Mouse (Mus musculus) midbrain, embryonic 16.5 days (tissue): ENCODE data around the gene Lap3. TPM values are rescaled to one million over a fixed set of nuclear protein-coding genes. Genes with fewer than 3 reads are reported as not detected.
A peak's percentile ranks its signal among the peaks of the same experiment; 100 is the strongest.

ENCODE experiments used
- ATAC-seq: fragments of 200-750 bp; cut with Nextera tagmentation; 2 replicates; pipeline ENCODE4 v1.8.0; 2017; ENCODE audit warnings: moderate TSS enrichment
- H3K27ac ChIP-seq: fragments of 300-500 bp; sonication (generic); 2 replicates; pipeline ENCODE4 v1.5.1; 2014; ENCODE audit warnings: mild to moderate bottlenecking, low read length, mixed read lengths
- H3K27me3 ChIP-seq: fragments of 300-500 bp; sonication (generic); 2 replicates; pipeline ENCODE4 v1.6.1; 2014; ENCODE audit warnings: low read depth, low read length, mixed read lengths; ENCODE audit not compliant: control insufficient read depth, insufficient read depth
- H3K36me3 ChIP-seq: fragments of 300-500 bp; sonication (generic); 2 replicates; pipeline ENCODE4 v1.6.1; 2014; ENCODE audit warnings: mild to moderate bottlenecking, low read length, moderate library complexity, mixed read lengths; ENCODE audit not compliant: control insufficient read depth, insufficient read depth
- H3K4me1 ChIP-seq: fragments of 300-500 bp; sonication (generic); 2 replicates; pipeline ENCODE4 v1.6.1; 2014; ENCODE audit warnings: mild to moderate bottlenecking, low read length, mixed read lengths; ENCODE audit not compliant: control insufficient read depth, insufficient read depth
- H3K4me2 ChIP-seq: fragments of 300-500 bp; sonication (generic); 2 replicates; pipeline ENCODE4 v1.6.1; 2014; ENCODE audit warnings: mild to moderate bottlenecking, low read length, mixed read lengths
- H3K4me3 ChIP-seq: fragments of 300-500 bp; sonication (generic); 2 replicates; pipeline ENCODE4 v1.5.1; 2014; ENCODE audit warnings: low read depth, mild to moderate bottlenecking, low read length, moderate library complexity, mixed read lengths
- H3K9ac ChIP-seq: fragments of 300-500 bp; sonication (generic); 2 replicates; pipeline ENCODE4 v1.6.1; 2014; ENCODE audit warnings: low read depth, low read length, mixed read lengths
- H3K9me3 ChIP-seq: fragments of 300-500 bp; sonication (generic); replicated peaks from 2 replicates; pipeline ENCODE4 v1.6.1; 2014; ENCODE audit warnings: mild to moderate bottlenecking, low read length, mixed read lengths; ENCODE audit not compliant: control insufficient read depth, poor library complexity, severe bottlenecking
- WGBS: fragments of 180-500 bp; shearing (Covaris S2); extraction: QIAGEN DNeasy Blood & Tissue Kit; methylation state at CpG from one replicate; pipeline ENCODE4 v1.1.7; 2014; 5-methylcytosine and 5-hydroxymethylcytosine counted together
- polyA plus RNA-seq: library from polyadenylated mRNA; unstranded; fragments of >200 nt; fragmentation: Nextera tagmentation; extraction: Ambion mirVana; gene quantifications from 2 replicates; pipeline ENCODE4 v1.2.1, GENCODE M21; 2015

Lap3 gene
- polyA plus RNA-seq = 28.8 and 31.6 TPM in 2 replicates

DNA sequence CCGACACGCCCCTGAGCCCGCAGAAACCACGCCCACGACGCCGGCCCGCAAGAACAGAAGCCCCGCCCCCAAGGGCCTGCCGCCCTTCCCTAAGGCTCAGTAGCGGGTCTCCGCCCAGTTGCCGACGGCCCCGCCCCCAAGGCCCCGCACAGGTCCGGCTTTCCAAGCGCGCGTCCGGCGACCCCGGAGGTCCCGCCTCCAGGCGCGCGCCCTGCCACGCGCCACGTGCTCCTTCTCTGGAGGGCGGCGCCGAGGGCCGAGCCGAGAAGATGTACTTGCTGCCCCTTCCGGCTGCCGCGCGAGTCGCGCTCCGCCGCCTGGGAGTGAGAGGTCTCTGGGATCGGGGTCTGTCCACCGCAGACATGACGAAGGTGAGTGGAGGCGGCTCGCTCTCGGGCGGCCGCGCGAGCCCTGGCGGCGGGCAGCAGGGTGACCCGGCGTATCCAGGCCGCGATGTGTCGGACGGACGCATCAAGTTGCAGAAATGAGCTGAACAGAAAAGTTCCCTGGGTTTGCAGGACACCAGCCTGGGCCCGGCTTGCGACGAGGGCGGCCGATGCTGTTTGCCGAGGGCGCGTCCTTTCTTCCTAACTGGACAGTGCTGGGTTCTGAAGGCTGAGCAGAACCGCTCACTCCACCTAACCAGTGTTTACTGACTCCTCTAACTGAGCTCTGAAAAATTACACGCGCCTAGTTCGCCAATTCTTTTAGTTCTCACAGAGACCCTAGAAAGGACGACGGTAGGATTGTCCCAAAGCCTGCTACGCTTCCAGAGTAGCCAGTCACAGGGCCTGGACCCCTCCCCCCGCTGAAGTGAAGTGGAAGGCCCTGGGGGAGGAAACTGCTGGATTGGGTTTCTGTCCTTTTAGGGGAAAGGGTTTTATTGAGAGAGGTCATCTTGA, at the start of gene Lap3:
TSS of gene Lap3 (plus strand) at position 184 of the 902 bp plus-strand sequence.
- no peaks in the 10 kb centered on the region for H3K27me3 ChIP-seq
- ATAC-seq = peak; percentile 95
- peak within 1 kb of the TSS; percentile 84 for H3K4me2 ChIP-seq
- H3K9ac ChIP-seq = peak within 1 kb of the TSS; percentile 76
- H3K4me1 ChIP-seq = peaks cover 9% of the 10 kb centered on the region
- no peaks in the 10 kb centered on the region for H3K36me3 ChIP-seq
- H3K9me3 ChIP-seq = no peaks in the 10 kb centered on the region
- peak within 1 kb of the TSS; percentile 60 for H3K27ac ChIP-seq
- under 1% methylated on average over 76 of the region's 78 CpGs for WGBS
- peak within 1 kb of the TSS; percentile 80 for H3K4me3 ChIP-seq

- H3K27me3 ChIP-seq = no peaks in the 10 kb centered on the region
- H3K36me3 ChIP-seq = peaks cover 7% of the 10 kb centered on the region; the same call in 1 of the 2 replicates
- 94% methylated on average over 8 of the region's 8 CpGs for WGBS
- no peak overlapping the region for H3K27ac ChIP-seq
- no peak overlapping the region for H3K9ac ChIP-seq
- ATAC-seq = no peak
- no peaks in the 10 kb centered on the region for H3K9me3 ChIP-seq
- peaks cover 14% of the 10 kb centered on the region for H3K4me1 ChIP-seq
- H3K4me2 ChIP-seq = no peak overlapping the region
- H3K4me3 ChIP-seq = no peak overlapping the region
Observed at GRCm38 (mm10) chr5:45444130-45444832, 48.9 kb upstream of the Lap3 start.

DNA sequence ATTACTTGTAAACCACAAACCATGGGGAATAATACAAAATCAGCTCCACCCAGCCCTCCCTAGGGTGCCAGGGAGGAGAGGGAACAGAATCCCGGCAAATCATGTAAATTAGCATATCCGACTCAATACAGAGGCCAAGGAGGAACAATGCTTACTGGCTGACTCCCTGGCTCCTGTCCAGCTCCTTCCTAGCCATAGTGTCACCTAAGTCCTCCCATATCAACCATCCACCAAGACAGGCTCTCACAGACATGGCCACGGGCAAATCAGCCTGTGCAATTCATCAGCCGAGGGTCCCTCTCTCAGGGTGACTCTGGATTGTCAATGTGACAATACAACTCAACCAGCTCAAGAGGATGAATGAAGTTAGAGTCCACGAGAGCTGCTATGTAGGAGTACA, 44.5 kb upstream of the Lap3 start:
- Histone ChIP-seq H3K9ac (peak overlapping the region; percentile 75), H3K27ac (no peak overlapping the region), H3K27me3 (no peaks in the 10 kb centered on the region), H3K4me3 (peak overlapping the region; percentile 78; the same call in 1 of the 2 replicates), H3K4me2 (peak overlapping the region; percentile 97), H3K9me3 (no peaks in the 10 kb centered on the region), H3K36me3 (no peaks in the 10 kb centered on the region), H3K4me1 (peaks cover 15% of the 10 kb centered on the region)
- WGBS = 18% methylated on average over 5 of the region's 5 CpGs
- no peak for ATAC-seq

DNA sequence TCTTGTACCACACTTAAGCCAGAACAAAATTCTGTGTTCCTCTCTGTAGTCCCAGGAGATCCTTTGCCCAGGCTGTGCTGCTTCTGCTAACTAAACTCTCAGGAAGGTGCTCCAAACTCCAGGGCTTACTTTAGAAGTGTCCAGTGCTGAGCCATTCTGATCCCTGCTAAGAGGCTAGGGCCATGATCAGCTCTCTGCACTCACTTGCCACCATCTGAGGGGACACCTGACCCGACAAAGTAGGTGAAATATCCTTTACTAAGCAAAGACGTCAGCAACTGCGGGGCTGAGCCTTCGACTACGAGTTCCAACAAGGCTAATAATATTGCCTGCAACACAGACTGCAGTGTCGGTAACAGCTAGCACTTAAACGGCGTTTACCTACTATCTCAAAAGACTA, 44.0 kb upstream of the Lap3 start:
- Histone ChIP-seq H3K4me3 (peak overlapping the region; percentile 78), H3K9me3 (no peaks in the 10 kb centered on the region), H3K4me1 (peaks cover 15% of the 10 kb centered on the region), H3K9ac (peak overlapping the region; percentile 75), H3K27ac (no peak overlapping the region), H3K27me3 (no peaks in the 10 kb centered on the region), H3K36me3 (no peaks in the 10 kb centered on the region), H3K4me2 (peak overlapping the region; percentile 97)
- no peak for ATAC-seq
- 5% methylated on average over 8 of the region's 8 CpGs for WGBS

GRCm38 (mm10) chr5:45449831-45450716, 43.1 kb upstream of the Lap3 start, which contains the start of gene Qdpr:
Qdpr (minus strand) TSS chr5:45450236.
- Histone ChIP-seq H3K27ac (peak within 1 kb of the TSS; percentile 55; the same call in 1 of the 2 replicates), H3K4me1 (peaks cover 15% of the 10 kb centered on the region), H3K9ac (peak within 1 kb of the TSS; percentile 75), H3K4me3 (peak within 1 kb of the TSS; percentile 78), H3K9me3 (no peaks in the 10 kb centered on the region), H3K27me3 (no peaks in the 10 kb centered on the region), H3K36me3 (no peaks in the 10 kb centered on the region), H3K4me2 (peak within 1 kb of the TSS; percentile 97)
- WGBS = under 1% methylated on average over 70 of the region's 70 CpGs
- ATAC-seq = peak; percentile 99

DNA sequence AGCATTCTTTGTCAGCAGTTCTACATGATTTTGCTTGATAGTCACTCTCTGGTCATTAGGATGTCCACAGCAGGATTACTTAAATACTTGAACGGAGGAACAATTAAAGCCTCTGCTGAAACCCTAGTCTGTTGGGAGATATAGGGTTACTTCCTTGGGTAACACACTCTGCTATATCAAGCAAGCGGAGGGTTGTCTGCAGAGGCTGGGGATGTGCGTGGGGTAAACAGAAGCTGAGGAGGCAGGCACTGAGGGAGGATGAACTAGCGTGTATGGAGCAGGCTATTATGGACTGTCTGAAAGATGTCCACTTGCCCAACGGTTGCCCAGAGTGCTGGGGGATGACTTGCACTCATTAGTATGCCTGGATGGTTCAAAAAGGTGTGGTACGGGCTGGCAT, 39.7 kb upstream of the Lap3 start, which contains the start of gene Clrn2:
TSS of gene Clrn2 (plus strand) at position 301 of the 400 bp plus-strand sequence.
- WGBS = 71% methylated on average over 6 of the region's 6 CpGs
- H3K9me3 ChIP-seq = no peaks in the 10 kb centered on the region
- H3K27me3 ChIP-seq = no peaks in the 10 kb centered on the region
- H3K27ac ChIP-seq = no peak within 1 kb of the TSS
- no peak within 1 kb of the TSS for H3K9ac ChIP-seq
- no peak within 1 kb of the TSS for H3K4me3 ChIP-seq
- H3K36me3 ChIP-seq = no peaks in the 10 kb centered on the region
- ATAC-seq = no peak
- H3K4me1 ChIP-seq = peaks cover 10% of the 10 kb centered on the region
- H3K4me2 ChIP-seq = no peak within 1 kb of the TSS

GRCm38 (mm10) chr5:45454456-45454855, 38.7 kb upstream of the Lap3 start:
- WGBS = 48% methylated on average over 9 of the region's 9 CpGs
- Histone ChIP-seq H3K9ac (no peak overlapping the region), H3K9me3 (no peaks in the 10 kb centered on the region), H3K4me3 (no peak overlapping the region), H3K36me3 (no peaks in the 10 kb centered on the region), H3K4me2 (no peak overlapping the region), H3K27ac (no peak overlapping the region), H3K27me3 (no peaks in the 10 kb centered on the region), H3K4me1 (no peaks in the 10 kb centered on the region; the same call in 1 of the 2 replicates)
- ATAC-seq = no peak

- no peaks in the 10 kb centered on the region; the same call in 1 of the 2 replicates for H3K4me1 ChIP-seq
Observed at GRCm38 (mm10) chr5:45472880-45473450, 20.2 kb upstream of the Lap3 start.

More at GRCm38 (mm10) chr5:45472880-45473450, 20.2 kb upstream of the Lap3 start:
- no peaks in the 10 kb centered on the region for H3K36me3 ChIP-seq
- no peak for ATAC-seq
- no peak overlapping the region for H3K27ac ChIP-seq
- H3K27me3 ChIP-seq = no peaks in the 10 kb centered on the region
- H3K9me3 ChIP-seq = no peaks in the 10 kb centered on the region
- 53% methylated on average over 7 of the region's 7 CpGs for WGBS
- H3K4me2 ChIP-seq = no peak overlapping the region
- H3K4me3 ChIP-seq = no peak overlapping the region
- no peak overlapping the region for H3K9ac ChIP-seq
